14 mouse cellular contexts compared by ENCODE assay signal in the genomic region with DNA sequence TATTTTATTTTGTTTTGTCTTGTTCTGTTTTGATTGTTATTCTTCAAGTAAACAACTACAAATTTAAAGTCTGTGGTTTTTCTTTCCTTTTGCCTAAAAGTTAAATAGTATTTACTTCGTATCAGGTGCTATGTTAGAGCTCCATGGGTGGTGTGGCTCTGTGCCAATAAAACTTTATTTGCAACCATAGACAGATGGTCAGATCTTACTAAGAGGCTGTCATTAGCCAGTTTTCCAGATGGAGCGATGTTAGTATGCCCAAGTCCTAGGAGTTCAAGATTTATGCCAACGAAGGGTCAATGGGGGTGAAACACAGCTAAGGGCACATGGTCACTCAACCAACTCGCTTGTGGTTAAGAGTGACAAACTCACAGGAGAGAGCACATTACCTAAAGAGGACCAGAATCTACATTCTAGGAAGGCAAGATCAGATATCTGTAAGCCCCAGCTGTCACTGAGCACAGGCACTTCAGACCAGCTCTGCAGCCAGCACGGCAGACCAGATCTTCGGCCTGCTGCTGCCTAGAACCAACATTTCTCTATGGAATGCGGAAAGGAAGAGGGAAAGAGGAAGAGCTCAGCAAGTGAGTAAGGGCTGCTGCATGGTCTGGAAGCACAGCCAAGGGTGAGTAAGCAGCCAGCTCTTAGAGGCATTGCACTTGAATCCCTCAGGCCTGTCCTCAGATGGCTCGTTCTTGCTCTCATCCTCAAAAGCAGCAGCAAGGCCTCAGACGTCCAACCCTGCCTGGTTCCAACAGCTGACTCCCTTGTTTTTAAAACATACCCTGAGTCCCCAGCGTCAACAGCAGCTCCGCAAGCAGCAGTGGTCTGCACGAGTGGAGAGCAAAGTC. TPM values are rescaled to one million over a fixed set of nuclear protein-coding genes. Genes with fewer than 3 reads are reported as not detected.
DNase-seq lines count a peak whose midpoint lies in the region; TF ChIP-seq lines count a peak whose summit lies in the region.
"Had no signal": no experiment of that assay in that cellular context is flagged by ENCODE, and none has a peak within 500 bp of the region (broad histone marks: within the 10 kb centered on the region; RNA-seq: fewer than 3 reads in every experiment).

No protein-coding gene starts in this region.

- H3K27me3 ChIP-seq in kidney, adult 2 months (replicated peaks; ENCODE audit: control insufficient read depth, insufficient read depth, low read length): no peaks in the 10 kb centered on the region
- H3K27me3 ChIP-seq: embryonic facial prominence, embryonic 15.5 days; heart, embryonic 15.5 days had no signal

- TF ChIP-seq POLR2A in kidney, adult 2 months (IDR thresholded peaks at IDR 0.05; ENCODE audit: low read depth, low read length): no peak

- 69% methylated on average over 12 of the region's 12 CpGs for WGBS in kidney, adult 2 months

- peaks cover 2% of the 10 kb centered on the region; the same call in 1 of the 2 replicates for H3K4me1 ChIP-seq in kidney, adult 2 months (ENCODE audit: control insufficient read depth, insufficient read depth, low read length)
- H3K4me1 ChIP-seq: embryonic facial prominence, embryonic 15.5 days had no signal

- no peak overlapping the region for H3K27ac ChIP-seq in kidney, adult 2 months (ENCODE audit: insufficient read depth, low read depth, low read length)
- H3K27ac ChIP-seq: embryonic facial prominence, embryonic 15.5 days; heart, embryonic 15.5 days had no signal

- no peak for TF ChIP-seq CTCF in kidney, adult 2 months (conservative IDR thresholded peaks at IDR 0.05; ENCODE audit: insufficient read depth, insufficient read length, low read depth, low read length)

- H3K36me3 ChIP-seq in kidney, adult 2 months (ENCODE audit: control insufficient read depth, insufficient read depth, low read length): no peaks in the 10 kb centered on the region
- H3K36me3 ChIP-seq: embryonic facial prominence, embryonic 15.5 days; heart, embryonic 15.5 days had no signal

- peak; percentile 5 to 17 for DNase-seq in cerebellum, postnatal 25 days
- no peak for DNase-seq in cerebellum, adult 18-20 months
- DNase-seq in kidney, adult 2 months: peak; percentile 31
- DNase-seq in kidney, adult 11 months: no peak
- DNase-seq in 3134 (ENCODE audit: extremely low read depth, insufficient read length, low spot score): peak; percentile 22
- peak; percentile 18 for DNase-seq in gastrocnemius, postnatal 10 days
- DNase-seq in yolk sac, embryonic 10.5 days (ENCODE audit: low spot score): no peak
- DNase-seq in neural tube, embryonic 10.5 days (ENCODE audit: extremely low spot score, low spot score): no peak
- DNase-seq: B cell, adult 2 months; layer of hippocampus, adult 9-11 months; spleen, adult 18-20 months had no signal

- no peak overlapping the region for H3K4me3 ChIP-seq in kidney, adult 2 months (ENCODE audit: insufficient read depth, low read depth, low read length)
- H3K4me3 ChIP-seq: embryonic facial prominence, embryonic 15.5 days; heart, embryonic 15.5 days had no signal

RNA-seq across cellular contexts. Expression of gene Cd93, which starts 54.3 kb away (rescaled TPM):
- 8.6 and 10.3 TPM in 2 replicates for polyA plus RNA-seq in kidney, adult 2 months (2012; rRNA removed)
- total RNA-seq in gastrocnemius, postnatal 10 days (2021): 10 to 100 TPM; 74.8 to 93.5 TPM
- total RNA-seq: MEL had no signal

Comparison
In these comparisons a context has a peak if more than half of its experiments do, and no peak if none do; other contexts are left out.
1. DNase-seq: peak in cerebellum, postnatal 25 days (2 of 2), kidney, adult 2 months (single experiment), 3134 (single experiment) and gastrocnemius, postnatal 10 days (single experiment); none in cerebellum, adult 18-20 months (0 of 2), kidney, adult 11 months (single experiment), yolk sac, embryonic 10.5 days (single experiment) and neural tube, embryonic 10.5 days (single experiment).